18 mouse cellular contexts compared by ENCODE assay signal in the genomic region with DNA sequence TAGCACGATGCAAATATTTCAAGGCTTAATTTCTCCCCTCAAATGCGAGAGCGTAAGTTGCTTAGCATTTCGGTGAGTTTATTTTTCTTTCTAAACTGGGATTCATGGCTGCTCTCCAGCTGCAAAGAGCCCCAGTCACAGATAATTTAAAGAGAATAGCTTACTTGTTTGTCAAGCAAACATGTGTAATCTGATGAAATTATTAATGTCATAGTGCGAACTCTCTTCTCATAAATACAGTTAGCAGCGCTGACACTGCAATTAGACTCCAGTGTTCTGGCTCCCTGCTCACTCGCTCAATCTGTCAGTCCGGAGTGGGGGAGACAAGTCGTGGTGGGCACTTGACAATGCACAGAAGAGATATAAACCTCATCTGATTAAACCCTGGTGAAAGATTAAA.
DNase-seq lines count a peak whose midpoint lies in the region; ATAC-seq and TF ChIP-seq lines count a peak whose summit lies in the region.
"Had no signal": no experiment of that assay in that cellular context is flagged by ENCODE, and none has a peak within 500 bp of the region (broad histone marks: within the 10 kb centered on the region; RNA-seq: fewer than 3 reads in every experiment).

No protein-coding gene starts in this region.

- peak overlapping the region; percentile 15 for H3K27ac ChIP-seq in heart, adult 2 months
- no peak overlapping the region for H3K27ac ChIP-seq in kidney, embryonic 15.5 days
- no peak overlapping the region for H3K27ac ChIP-seq in midbrain, embryonic 15.5 days
- H3K27ac ChIP-seq in midbrain, embryonic 14.5 days (replicated peaks; ENCODE audit: low read depth, low read length) = no peak overlapping the region
- H3K27ac ChIP-seq in stomach, postnatal 0 days (replicated peaks) = no peak overlapping the region
- H3K27ac ChIP-seq: limb, embryonic 12.5 days; neural tube, embryonic 12.5 days had no signal

- H3K79me2 ChIP-seq in heart, adult 2 months (replicated peaks; ENCODE audit: control insufficient read depth, insufficient read depth, low read length) = no peaks in the 10 kb centered on the region

- peak overlapping the region; percentile 29; the same call in 1 of the 2 replicates for H3K9ac ChIP-seq in heart, adult 2 months (ENCODE audit: low read depth, low read length)
- no peak overlapping the region for H3K9ac ChIP-seq in kidney, embryonic 15.5 days
- H3K9ac ChIP-seq in midbrain, embryonic 15.5 days = no peak overlapping the region
- H3K9ac ChIP-seq in midbrain, embryonic 14.5 days (replicated peaks; ENCODE audit: low read length) = no peak overlapping the region
- H3K9ac ChIP-seq in stomach, postnatal 0 days (ENCODE audit: low read length) = no peak overlapping the region
- H3K9ac ChIP-seq: forebrain, postnatal 0 days; limb, embryonic 12.5 days; liver, postnatal 0 days; neural tube, embryonic 12.5 days had no signal

- H3K27me3 ChIP-seq in heart, adult 2 months (ENCODE audit: control insufficient read depth, insufficient read depth, low read length) = no peaks in the 10 kb centered on the region
- peaks cover 4% of the 10 kb centered on the region for H3K27me3 ChIP-seq in kidney, embryonic 15.5 days
- H3K27me3 ChIP-seq in midbrain, embryonic 15.5 days (replicated peaks) = no peaks in the 10 kb centered on the region
- H3K27me3 ChIP-seq in midbrain, embryonic 14.5 days (ENCODE audit: control insufficient read depth, insufficient read depth, low read length) = no peaks in the 10 kb centered on the region
- no peaks in the 10 kb centered on the region for H3K27me3 ChIP-seq in stomach, postnatal 0 days (ENCODE audit: control insufficient read depth, insufficient read depth, low read length)
- H3K27me3 ChIP-seq: limb, embryonic 12.5 days; neural tube, embryonic 12.5 days had no signal

- peak overlapping the region; percentile 27 for H3K4me2 ChIP-seq in kidney, embryonic 15.5 days
- peak overlapping the region; percentile 12; the same call in 1 of the 2 replicates for H3K4me2 ChIP-seq in midbrain, embryonic 15.5 days
- no peak overlapping the region for H3K4me2 ChIP-seq in midbrain, embryonic 14.5 days (ENCODE audit: low read length)
- peak overlapping the region; percentile 14; the same call in 1 of the 2 replicates for H3K4me2 ChIP-seq in stomach, postnatal 0 days (replicated peaks; ENCODE audit: low read depth)
- H3K4me2 ChIP-seq: limb, embryonic 12.5 days; midbrain, embryonic 11.5 days; neural tube, embryonic 12.5 days had no signal

- H3K36me3 ChIP-seq in heart, adult 2 months (ENCODE audit: control insufficient read depth, insufficient read depth, low read length) = no peaks in the 10 kb centered on the region; the same call in 1 of the 2 replicates
- H3K36me3 ChIP-seq in kidney, embryonic 15.5 days = no peaks in the 10 kb centered on the region
- no peaks in the 10 kb centered on the region for H3K36me3 ChIP-seq in midbrain, embryonic 15.5 days (replicated peaks)
- no peaks in the 10 kb centered on the region for H3K36me3 ChIP-seq in midbrain, embryonic 14.5 days (ENCODE audit: control insufficient read depth, insufficient read depth, low read length)
- no peaks in the 10 kb centered on the region for H3K36me3 ChIP-seq in stomach, postnatal 0 days (ENCODE audit: control insufficient read depth, insufficient read depth, low read length)
- H3K36me3 ChIP-seq: limb, embryonic 12.5 days; neural tube, embryonic 12.5 days had no signal

- ATAC-seq in kidney, embryonic 15.5 days (replicated peaks; ENCODE audit: low FRiP score) = no peak
- no peak for ATAC-seq in midbrain, embryonic 15.5 days (replicated peaks)
- no peak for ATAC-seq in midbrain, embryonic 14.5 days (ENCODE audit: low FRiP score, low TSS enrichment)
- no peak for ATAC-seq in stomach, postnatal 0 days (ENCODE audit: low FRiP score, low TSS enrichment)
- ATAC-seq: forebrain, postnatal 0 days; hindbrain, embryonic 16.5 days; liver, postnatal 0 days had no signal

- TF ChIP-seq EP300 in heart, adult 2 months (IDR thresholded peaks at IDR 0.05; ENCODE audit: insufficient read depth, low read depth, low read length) = no peak
- no peak for TF ChIP-seq EP300 in stomach, postnatal 0 days (optimal IDR thresholded peaks at IDR 0.05)

- no peak for TF ChIP-seq POLR2A in heart, adult 2 months (IDR thresholded peaks at IDR 0.05; ENCODE audit: insufficient read depth, low read depth, low read length)

- no peak for TF ChIP-seq CTCF in heart, adult 2 months (IDR thresholded peaks at IDR 0.05)
- no peak for TF ChIP-seq CTCF in stomach, postnatal 0 days (IDR thresholded peaks at IDR 0.05; ENCODE audit: low read depth)

- DNase-seq in heart, adult 2 months = no peak
- DNase-seq in heart, adult 9 months (ENCODE audit: low spot score in 2 of 2) = no peak
- DNase-seq in kidney, postnatal 25 days = no peak
- DNase-seq in midbrain, embryonic 14.5 days = no peak
- DNase-seq in stomach, postnatal 0 days (ENCODE audit: low spot score) = no peak
- DNase-seq in frontal cortex, postnatal 14 days (ENCODE audit: low spot score in 2 of 2) = no peak
- DNase-seq: adrenal gland, postnatal 36 days; cerebellum, adult 11 months; forebrain, postnatal 0 days; liver, postnatal 0 days; right cerebral cortex, adult 18-20 months had no signal

- WGBS in heart, adult 2 months = 28% methylated on average over 9 of the region's 9 CpGs
- WGBS in kidney, embryonic 15.5 days = 32% methylated on average over 9 of the region's 9 CpGs
- WGBS in midbrain, embryonic 15.5 days = 42% methylated on average over 9 of the region's 9 CpGs
- WGBS in midbrain, embryonic 14.5 days = 44% methylated on average over 9 of the region's 9 CpGs
- WGBS in stomach, postnatal 0 days = 21% methylated on average over 9 of the region's 9 CpGs

- intact Hi-C loops in heart, adult 2 months (cut with DNase I) = no loop called here

- H3K4me3 ChIP-seq in heart, adult 2 months = no peak overlapping the region
- no peak overlapping the region for H3K4me3 ChIP-seq in kidney, embryonic 15.5 days (replicated peaks)
- H3K4me3 ChIP-seq in midbrain, embryonic 15.5 days = no peak overlapping the region
- H3K4me3 ChIP-seq in midbrain, embryonic 14.5 days (replicated peaks; ENCODE audit: low read depth, low read length) = no peak overlapping the region
- no peak overlapping the region for H3K4me3 ChIP-seq in stomach, postnatal 0 days (ENCODE audit: low read depth, low read length)
- H3K4me3 ChIP-seq: erythroblast, embryonic 14.5 days; limb, embryonic 12.5 days; neural tube, embryonic 12.5 days had no signal

- H3K4me1 ChIP-seq in heart, adult 2 months (ENCODE audit: control insufficient read depth, insufficient read depth, low read length) = no peaks in the 10 kb centered on the region; the same call in 1 of the 2 replicates
- peaks cover 15% of the 10 kb centered on the region for H3K4me1 ChIP-seq in kidney, embryonic 15.5 days
- peaks cover 6% of the 10 kb centered on the region; the same call in 1 of the 2 replicates for H3K4me1 ChIP-seq in midbrain, embryonic 15.5 days
- H3K4me1 ChIP-seq in midbrain, embryonic 14.5 days (ENCODE audit: control insufficient read depth, insufficient read depth, low read length) = peaks cover 14% of the 10 kb centered on the region; the same call in 1 of the 2 replicates
- H3K4me1 ChIP-seq in stomach, postnatal 0 days (replicated peaks; ENCODE audit: control insufficient read depth, insufficient read depth) = no peaks in the 10 kb centered on the region

- no peaks in the 10 kb centered on the region for H3K9me3 ChIP-seq in kidney, embryonic 15.5 days (replicated peaks)
- H3K9me3 ChIP-seq in midbrain, embryonic 15.5 days = no peaks in the 10 kb centered on the region
- H3K9me3 ChIP-seq in midbrain, embryonic 14.5 days (ENCODE audit: control insufficient read depth, low read length) = no peaks in the 10 kb centered on the region
- no peaks in the 10 kb centered on the region for H3K9me3 ChIP-seq in stomach, postnatal 0 days (ENCODE audit: control insufficient read depth, low read length)
- H3K9me3 ChIP-seq: limb, embryonic 12.5 days; neural tube, embryonic 12.5 days had no signal
